Mouse (Mus musculus) thymus, adult 2 months (tissue): ENCODE measurements at regions not wholly inside any gene's neighbourhood (a gene's known extent, or its start where the extent isn't known, plus 50 kb on each side); places are given as distances from the start of the nearest gene placed in this dataset.

Experiments
- CTCF ChIP-seq: fragments of 200-500 bp; IDR thresholded peaks from 2 replicates; pipeline ENCODE4 v1.5.1; 2012; ENCODE audit warnings: mild to moderate bottlenecking, control low read depth, low read length, moderate library complexity, borderline replicate concordance; ENCODE audit not compliant: control insufficient read depth, poor library complexity, insufficient read depth; ENCODE audit errors: extremely low read depth
- POLR2A ChIP-seq: fragments of 200-500 bp; IDR thresholded peaks from 2 replicates; pipeline ENCODE4 v1.6.1; 2012; ENCODE audit warnings: mild to moderate bottlenecking, low read length, control low read depth, moderate library complexity; ENCODE audit not compliant: control insufficient read depth, poor library complexity, insufficient read depth; ENCODE audit errors: extremely low read depth

GRCm38 (mm10) chr13:10943877-10944276, 583.2 kb upstream of the Chrm3 start:
- no peak for TF ChIP-seq POLR2A
- no peak for TF ChIP-seq CTCF
